Mouse (Mus musculus) lung, embryonic 14.5 days (tissue): ENCODE data around the gene Traf7. TPM values are rescaled to one million over a fixed set of nuclear protein-coding genes. Genes with fewer than 3 reads are reported as not detected.
A peak's percentile ranks its signal among the peaks of the same experiment; 100 is the strongest.

Source experiments
- ATAC-seq: fragments of 200-750 bp; cut with Nextera tagmentation; 2 replicates; pipeline ENCODE4 v1.8.0; 2017; ENCODE audit warnings: mild to moderate bottlenecking, moderate TSS enrichment, moderate library complexity; ENCODE audit not compliant: insufficient read depth
- DNase-seq: peaks from one replicate; pipeline ENCODE4 v3.0.0-alpha.2; 2015
- H3K27ac ChIP-seq: fragments of 300-500 bp; sonication (generic); 2 replicates; pipeline ENCODE4 v1.5.1; 2014; ENCODE audit warnings: low read depth, mild to moderate bottlenecking, moderate library complexity
- H3K27me3 ChIP-seq: fragments of 300-500 bp; sonication (generic); 2 replicates; pipeline ENCODE4 v1.6.1; 2014; ENCODE audit warnings: low read length, control low read depth; ENCODE audit not compliant: insufficient read depth
- H3K36me3 ChIP-seq: fragments of 300-500 bp; sonication (generic); 2 replicates; pipeline ENCODE4 v1.6.1; 2014; ENCODE audit warnings: control low read depth; ENCODE audit not compliant: insufficient read depth
- H3K4me1 ChIP-seq: fragments of 300-500 bp; sonication (generic); 2 replicates; pipeline ENCODE4 v1.6.1; 2014; ENCODE audit warnings: antibody characterized with exemption, control low read depth; ENCODE audit not compliant: insufficient read depth
- H3K4me2 ChIP-seq: fragments of 300-500 bp; sonication (generic); 2 replicates; pipeline ENCODE4 v1.6.1; 2014; ENCODE audit warnings: mild to moderate bottlenecking
- H3K4me3 ChIP-seq: fragments of 300-500 bp; sonication (generic); 2 replicates; pipeline ENCODE4 v1.5.1; 2014; ENCODE audit warnings: low read depth, low read length
- H3K9ac ChIP-seq: fragments of 300-500 bp; sonication (generic); 2 replicates; pipeline ENCODE4 v1.6.1; 2014
- H3K9me3 ChIP-seq: fragments of 300-500 bp; sonication (generic); 2 replicates; pipeline ENCODE4 v1.6.1; 2016; ENCODE audit warnings: low read depth, low read length, control low read depth
- CTCF ChIP-seq: IDR thresholded peaks from 2 replicates; pipeline ENCODE4 v1.5.1; 2016; ENCODE audit warnings: antibody characterized with exemption, low read depth
- WGBS: fragments of 180-500 bp; shearing (Covaris S2); extraction: QIAGEN DNeasy Blood & Tissue Kit; methylation state at CpG from one replicate; pipeline ENCODE4 v1.1.7; 2014; 5-methylcytosine and 5-hydroxymethylcytosine counted together
- polyA plus RNA-seq: library from polyadenylated mRNA; unstranded; fragments of >200 nt; fragmentation: Nextera tagmentation; extraction: Ambion mirVana; gene quantifications from 2 replicates; pipeline ENCODE4 v1.2.1, GENCODE M21; 2014

The Traf7 gene
- 103 and 106 TPM in 2 replicates for polyA plus RNA-seq

DNA sequence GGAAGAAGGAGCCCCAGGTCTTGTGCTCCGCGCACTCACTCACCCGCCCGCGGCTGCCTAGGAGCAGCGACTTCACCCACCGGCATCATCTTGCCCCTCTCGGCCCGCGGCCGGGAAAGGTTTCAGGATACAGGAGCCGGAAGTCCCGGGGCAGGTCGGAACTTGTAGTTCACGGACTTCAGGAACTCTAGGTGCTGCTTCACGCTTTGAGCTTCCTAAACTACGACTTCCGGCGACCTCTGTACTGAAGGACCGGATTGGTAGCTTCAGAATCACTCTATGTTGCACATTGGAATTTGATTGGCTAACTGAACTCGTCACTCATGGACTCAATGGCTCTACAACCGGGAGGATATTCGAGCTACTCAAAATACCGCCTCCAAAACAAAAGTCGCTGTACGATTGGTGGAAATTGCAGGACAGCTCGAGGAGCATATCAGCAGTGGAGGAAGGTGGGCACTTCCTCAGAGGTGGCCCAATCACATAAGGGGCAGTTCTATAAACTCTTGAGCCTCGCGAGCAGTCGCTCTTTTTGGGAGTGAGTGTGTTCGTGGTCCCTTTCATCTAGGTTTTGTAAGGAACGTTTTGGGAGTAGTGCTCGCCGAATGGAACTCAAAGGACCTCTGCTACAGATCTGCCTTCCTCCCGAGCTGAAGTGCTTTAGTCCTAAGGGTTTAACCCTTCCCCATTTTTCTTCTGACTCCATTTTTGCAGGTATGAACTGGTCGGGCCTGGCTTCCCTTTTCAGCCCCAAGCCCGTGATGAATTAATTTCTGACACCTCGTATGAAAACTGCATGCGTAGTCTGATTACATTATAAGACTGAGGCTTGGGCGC, at the start of gene Traf7:
Traf7 (minus strand) TSS at position 216 of the 837 bp plus-strand sequence.
- Histone ChIP-seq H3K27me3 (no peaks in the 10 kb centered on the region), H3K9ac (peak within 1 kb of the TSS; percentile 80), H3K27ac (peak within 1 kb of the TSS; percentile 84), H3K4me2 (peak within 1 kb of the TSS; percentile 89), H3K4me1 (peaks cover 12% of the 10 kb centered on the region), H3K9me3 (no peaks in the 10 kb centered on the region), H3K4me3 (peak within 1 kb of the TSS; percentile 75), H3K36me3 (peaks cover 32% of the 10 kb centered on the region)
- WGBS = under 1% methylated on average over 40 of the region's 40 CpGs
- TF ChIP-seq CTCF = no peak
- DNase-seq (peak; percentile 99), ATAC-seq (peak; percentile 96)

DNA sequence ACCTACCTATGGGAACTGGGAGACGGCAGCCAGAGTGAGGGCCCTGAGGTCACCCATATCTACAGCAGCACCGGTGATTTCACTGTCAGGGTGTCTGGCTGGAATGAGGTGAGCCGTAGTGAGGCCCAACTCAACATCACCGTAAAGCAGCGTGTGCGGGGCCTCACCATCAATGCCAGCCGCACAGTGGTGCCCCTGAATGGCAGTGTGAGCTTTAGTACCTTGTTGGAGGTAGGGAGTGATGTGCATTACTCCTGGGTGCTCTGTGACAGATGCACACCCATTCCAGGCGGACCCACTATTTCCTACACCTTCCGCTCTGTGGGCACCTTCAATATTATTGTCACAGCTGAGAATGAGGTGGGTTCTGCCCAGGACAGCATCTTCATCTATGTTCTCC, 46.1 kb upstream of the Traf7 start:
- WGBS = 90% methylated on average over 9 of the region's 9 CpGs
- no peak overlapping the region for H3K4me3 ChIP-seq
- H3K9me3 ChIP-seq = no peaks in the 10 kb centered on the region
- DNase-seq (no peak), ATAC-seq (no peak)
- no peak overlapping the region for H3K9ac ChIP-seq
- H3K27ac ChIP-seq = no peak overlapping the region
- H3K27me3 ChIP-seq = no peaks in the 10 kb centered on the region
- H3K4me2 ChIP-seq = no peak overlapping the region
- no peak for TF ChIP-seq CTCF
- peaks cover 98% of the 10 kb centered on the region for H3K36me3 ChIP-seq
- H3K4me1 ChIP-seq = no peaks in the 10 kb centered on the region

DNA sequence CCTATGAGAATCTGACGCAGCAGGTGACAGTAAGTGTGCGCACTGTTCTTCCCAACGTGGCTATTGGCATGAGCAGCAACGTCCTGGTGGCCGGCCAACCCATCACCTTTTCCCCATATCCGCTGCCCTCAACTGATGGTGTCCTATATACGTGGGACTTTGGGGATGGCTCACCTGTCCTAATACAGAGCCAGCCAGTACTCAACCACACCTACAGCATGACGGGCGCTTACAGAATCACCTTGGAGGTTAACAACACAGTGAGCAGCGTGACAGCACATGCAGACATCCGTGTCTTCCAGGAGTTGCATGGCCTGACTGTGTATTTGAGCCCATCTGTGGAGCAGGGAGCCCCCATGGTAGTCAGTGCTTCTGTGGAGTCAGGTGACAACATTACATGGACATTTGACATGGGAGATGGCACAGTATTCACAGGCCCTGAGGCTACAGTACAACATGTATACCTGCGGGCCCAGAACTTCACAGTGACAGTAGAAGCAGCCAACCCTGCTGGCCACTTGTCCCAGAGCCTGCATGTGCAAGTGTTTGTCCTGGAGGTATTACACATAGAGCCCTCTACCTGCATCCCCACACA, 45.0 kb upstream of the Traf7 start:
- WGBS = 92% methylated on average over 12 of the region's 12 CpGs
- peaks cover 98% of the 10 kb centered on the region for H3K36me3 ChIP-seq
- ATAC-seq = no peak

DNA sequence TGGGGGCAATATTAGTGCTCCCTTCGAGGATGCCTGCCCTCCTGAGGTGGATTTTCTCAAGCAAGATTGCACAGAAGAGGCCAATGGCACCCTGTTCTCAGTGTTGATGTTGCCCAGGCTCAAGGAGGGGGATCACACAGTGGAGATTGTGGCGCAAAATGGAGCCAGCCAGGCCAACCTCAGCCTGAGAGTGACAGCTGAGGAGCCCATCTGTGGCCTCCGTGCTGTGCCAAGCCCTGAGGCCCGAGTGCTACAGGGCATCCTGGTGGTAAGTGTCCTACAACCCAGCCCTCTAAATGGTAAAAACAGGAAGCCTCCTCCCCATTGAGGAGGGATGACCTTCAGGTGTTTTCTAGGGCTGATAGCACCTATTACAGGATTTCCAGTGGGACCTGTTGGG, 42.1 kb upstream of the Traf7 start:
- no peaks in the 10 kb centered on the region for H3K4me1 ChIP-seq
- H3K36me3 ChIP-seq = peaks cover 84% of the 10 kb centered on the region
- no peak overlapping the region for H3K4me2 ChIP-seq
- H3K9ac ChIP-seq = no peak overlapping the region
- TF ChIP-seq CTCF = no peak
- H3K9me3 ChIP-seq = no peaks in the 10 kb centered on the region
- 91% methylated on average over 4 of the region's 4 CpGs for WGBS
- no peaks in the 10 kb centered on the region for H3K27me3 ChIP-seq
- ATAC-seq (no peak), DNase-seq (no peak)
- H3K27ac ChIP-seq = no peak overlapping the region
- H3K4me3 ChIP-seq = no peak overlapping the region

More for the DNA sequence above, 45.0 kb upstream of the Traf7 start:
- no peak overlapping the region for H3K9ac ChIP-seq
- no peak overlapping the region for H3K4me3 ChIP-seq
- H3K4me1 ChIP-seq = no peaks in the 10 kb centered on the region
- no peak overlapping the region for H3K4me2 ChIP-seq
- no peak for TF ChIP-seq CTCF
- no peaks in the 10 kb centered on the region for H3K27me3 ChIP-seq
- no peaks in the 10 kb centered on the region for H3K9me3 ChIP-seq
- H3K27ac ChIP-seq = no peak overlapping the region
- no peak for DNase-seq

DNA sequence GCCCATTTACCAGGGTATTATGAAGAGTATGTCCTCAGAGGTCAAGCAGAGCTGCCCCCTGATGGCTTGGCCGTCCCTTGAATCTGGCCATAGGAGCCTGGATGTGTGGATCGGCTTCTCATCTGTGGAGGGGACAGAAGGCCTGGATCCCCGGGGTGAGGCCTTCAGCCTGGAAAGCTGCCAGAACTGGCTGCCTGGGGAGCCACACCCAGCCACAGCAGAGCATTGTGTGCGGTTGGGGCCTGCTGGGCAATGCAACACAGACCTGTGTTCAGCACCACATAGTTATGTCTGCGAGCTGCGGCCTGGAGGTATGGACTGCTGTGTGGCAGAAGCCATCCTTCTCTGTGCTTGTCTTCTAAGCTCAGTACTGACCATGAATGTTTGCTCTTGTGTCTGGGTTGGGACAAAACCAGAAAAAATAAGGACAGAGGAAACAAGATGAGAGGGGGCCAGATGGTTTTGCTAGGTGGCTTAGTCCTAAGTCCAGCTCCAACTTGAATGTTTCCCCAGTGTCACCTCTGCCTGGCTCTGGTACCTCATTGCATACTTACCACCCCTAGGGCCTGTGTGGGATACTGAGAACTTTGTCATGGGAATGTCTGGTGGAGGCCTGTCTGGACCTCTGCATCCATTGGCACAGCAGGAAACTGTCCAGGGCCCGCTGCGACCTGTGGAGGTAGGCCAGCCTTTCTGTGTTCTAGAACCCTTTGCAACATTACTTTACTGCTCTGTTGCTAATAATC, 39.5 kb upstream of the Traf7 start:
- Histone ChIP-seq H3K36me3 (peaks cover 61% of the 10 kb centered on the region), H3K9ac (peak overlapping the region; percentile 20; the same call in 1 of the 2 replicates), H3K4me2 (no peak overlapping the region), H3K4me3 (no peak overlapping the region), H3K9me3 (no peaks in the 10 kb centered on the region), H3K27me3 (no peaks in the 10 kb centered on the region), H3K27ac (no peak overlapping the region), H3K4me1 (no peaks in the 10 kb centered on the region)
- no peak for TF ChIP-seq CTCF
- no peak; the same call in 1 of the 2 replicates for ATAC-seq
- WGBS = 68% methylated on average over 8 of the region's 8 CpGs
- peak; percentile 55 for DNase-seq

DNA sequence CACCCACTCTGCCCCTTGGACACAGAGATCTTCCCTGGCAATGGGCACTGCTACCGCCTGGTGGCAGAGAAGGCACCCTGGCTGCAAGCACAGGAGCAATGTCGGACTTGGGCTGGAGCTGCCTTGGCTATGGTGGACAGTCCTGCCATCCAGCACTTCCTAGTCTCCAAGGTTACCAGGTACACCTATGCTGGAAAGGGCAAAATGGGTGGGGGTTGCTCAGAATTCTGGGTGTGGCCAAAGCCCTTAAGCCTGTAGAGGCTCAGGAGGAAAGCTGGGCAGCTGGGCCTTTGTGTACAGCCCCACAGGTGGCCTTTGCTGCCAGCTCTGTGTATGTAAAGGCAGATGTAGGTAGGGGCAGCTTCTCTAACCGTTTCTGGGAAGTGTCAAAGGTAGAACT, 38.1 kb upstream of the Traf7 start:
- DNase-seq (no peak), ATAC-seq (no peak)

More for the DNA sequence above, 38.1 kb upstream of the Traf7 start:
- H3K9ac ChIP-seq = no peak overlapping the region
- no peak overlapping the region for H3K4me2 ChIP-seq
- 89% methylated on average over 3 of the region's 3 CpGs for WGBS
- H3K9me3 ChIP-seq = no peaks in the 10 kb centered on the region
- no peak; the same call in 1 of the 2 replicates for TF ChIP-seq CTCF
- peaks cover 46% of the 10 kb centered on the region for H3K36me3 ChIP-seq
- no peaks in the 10 kb centered on the region for H3K4me1 ChIP-seq
- H3K27ac ChIP-seq = no peak overlapping the region
- no peak overlapping the region for H3K4me3 ChIP-seq
- no peaks in the 10 kb centered on the region for H3K27me3 ChIP-seq
